Mouse (Mus musculus) neural tube, embryonic 10.5 days (tissue): ENCODE measurements around the gene Hal.

ENCODE experiments used
- DNase-seq: peaks from one replicate; pipeline ENCODE4 v3.0.0-alpha.2; 2017; ENCODE audit warnings: low spot score; ENCODE audit errors: extremely low spot score

Hal gene

DNA sequence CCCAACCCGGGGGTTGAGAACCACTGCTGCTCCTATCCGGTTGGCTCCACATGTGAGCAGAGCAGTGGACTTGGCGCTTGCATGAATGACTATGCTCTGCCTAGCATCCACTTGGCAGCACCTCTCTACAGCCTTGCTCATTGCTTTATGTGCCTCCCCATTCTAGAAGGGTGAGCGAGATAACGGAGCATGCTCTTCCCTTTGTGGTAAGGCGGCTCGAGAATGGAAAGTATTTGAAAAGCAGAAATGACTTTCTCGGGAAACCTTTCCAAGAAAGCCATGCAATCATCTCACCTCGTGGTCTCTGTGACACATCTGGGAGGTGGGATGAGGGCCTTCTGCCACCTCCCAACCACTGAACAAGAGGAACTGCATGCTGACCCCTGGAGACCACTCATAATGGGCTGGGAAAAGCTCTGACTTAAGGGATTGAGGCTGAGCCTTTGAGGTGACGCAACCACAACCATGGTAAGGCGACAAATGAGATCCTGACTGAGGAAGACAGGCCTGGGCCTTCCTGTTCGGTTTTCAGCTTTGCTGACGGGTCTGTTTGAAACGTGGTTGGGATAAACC lies 76.0 kb downstream of the Hal start:
- no peak for DNase-seq

DNA sequence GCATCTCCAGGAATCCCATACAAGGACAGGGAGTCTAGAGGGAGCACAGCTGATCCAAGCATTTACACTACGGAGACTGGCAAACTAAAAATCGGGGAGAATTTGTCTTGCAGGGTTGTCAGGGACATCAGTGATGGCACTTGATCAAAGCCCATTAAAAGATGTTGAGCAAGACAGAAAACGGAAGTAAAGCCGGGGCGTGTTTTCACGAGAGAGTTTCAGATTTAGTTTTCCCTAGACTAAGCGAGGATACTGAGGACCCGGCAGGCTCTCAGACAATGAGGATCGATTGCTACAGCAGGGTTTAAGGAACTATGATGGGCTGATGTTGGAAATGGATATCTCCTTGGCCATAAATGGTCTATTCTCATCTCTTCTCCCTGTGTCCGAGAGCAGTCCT lies 78.5 kb downstream of the Hal start:
- DNase-seq: no peak

DNA sequence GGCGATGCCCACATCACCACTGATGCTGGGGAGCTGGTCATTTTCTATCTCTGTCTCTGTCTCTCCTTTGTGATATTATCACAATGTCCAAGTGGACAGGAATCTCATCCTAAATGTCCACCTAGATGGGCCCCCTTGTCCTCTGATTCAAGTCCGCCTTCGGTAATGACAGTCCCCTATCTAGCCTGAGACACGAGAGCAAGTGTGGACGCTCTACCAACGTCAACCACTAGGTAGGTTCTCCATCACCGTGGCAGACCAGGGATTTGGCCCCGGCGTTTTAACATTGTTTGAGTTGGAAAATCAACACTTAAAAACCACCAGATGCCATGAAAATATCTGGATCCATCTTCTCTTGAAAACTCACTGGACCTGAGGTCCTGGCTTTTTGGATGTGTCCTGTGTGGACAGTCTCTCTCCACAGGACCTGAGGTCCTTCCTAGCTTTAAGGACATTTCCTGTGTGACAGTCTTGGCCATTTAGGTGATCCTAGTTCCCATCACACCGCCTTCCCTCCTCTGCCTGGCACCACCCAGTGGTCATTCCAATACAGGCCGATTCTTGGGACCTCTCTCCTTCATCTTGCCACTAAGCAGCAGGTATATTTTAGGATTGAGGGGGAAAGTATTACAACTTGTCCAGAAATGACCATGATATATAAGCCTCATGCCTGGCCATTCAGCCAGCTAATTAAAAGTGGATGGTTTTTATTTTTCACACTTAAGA lies 79.4 kb downstream of the Hal start:
- DNase-seq: no peak

DNA sequence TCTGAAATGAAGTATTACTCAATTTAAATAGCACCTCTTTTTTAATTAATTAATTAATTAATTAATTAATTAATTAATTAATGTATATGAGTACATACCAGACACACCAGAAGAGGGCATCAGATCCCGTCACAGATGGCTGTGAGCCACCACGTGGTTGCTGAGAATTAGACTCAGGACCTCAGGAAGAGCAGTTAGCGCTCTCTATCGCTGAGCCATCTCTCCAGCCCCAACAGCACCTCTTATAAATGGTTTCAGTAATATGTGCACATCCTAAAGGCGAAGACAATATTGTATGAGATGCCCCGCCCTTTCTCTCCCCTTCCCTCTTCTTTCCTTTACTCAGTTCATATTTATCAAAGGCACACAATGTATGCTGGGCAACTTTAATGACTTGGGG lies 80.1 kb downstream of the Hal start:
- DNase-seq: no peak
